Mouse (Mus musculus) heart, postnatal 0 days (tissue): ENCODE results near the gene Rap2b. TPM values are rescaled to one million over a fixed set of nuclear protein-coding genes. Genes with fewer than 3 reads are reported as not detected.
A peak's percentile ranks its signal among the peaks of the same experiment; 100 is the strongest.

Experiments used
- ATAC-seq: fragments of 200-750 bp; cut with Nextera tagmentation; 2 replicates; pipeline ENCODE4 v1.8.0; 2017; ENCODE audit warnings: low read depth, moderate number of reproducible peaks, moderate library complexity; ENCODE audit not compliant: insufficient read depth
- DNase-seq: peaks from one replicate; pipeline ENCODE4 v3.0.0-alpha.2; 2016; ENCODE audit warnings: low spot score
- H3K27ac ChIP-seq: fragments of 300-500 bp; sonication (generic); 2 replicates; pipeline ENCODE4 v1.5.1; 2014; ENCODE audit warnings: low read depth, mild to moderate bottlenecking
- H3K27me3 ChIP-seq: fragments of 300-500 bp; sonication (generic); 2 replicates; pipeline ENCODE4 v1.6.1; 2014; ENCODE audit warnings: low read length, mixed read lengths; ENCODE audit not compliant: control insufficient read depth, insufficient read depth
- H3K36me3 ChIP-seq: fragments of 300-500 bp; sonication (generic); replicated peaks from 2 replicates; pipeline ENCODE4 v1.6.1; 2014; ENCODE audit warnings: low read length, mixed read lengths; ENCODE audit not compliant: control insufficient read depth, insufficient read depth
- H3K4me1 ChIP-seq: fragments of 300-500 bp; sonication (generic); 2 replicates; pipeline ENCODE4 v1.6.1; 2014; ENCODE audit warnings: antibody characterized with exemption; ENCODE audit not compliant: control insufficient read depth, insufficient read depth
- H3K4me2 ChIP-seq: fragments of 300-500 bp; sonication (generic); 2 replicates; pipeline ENCODE4 v1.6.1; 2014; ENCODE audit warnings: low read depth, mild to moderate bottlenecking, low read length, moderate library complexity
- H3K4me3 ChIP-seq: fragments of 300-500 bp; sonication (generic); 2 replicates; pipeline ENCODE4 v1.5.1; 2014; ENCODE audit warnings: low read depth, low read length
- H3K9ac ChIP-seq: fragments of 300-500 bp; sonication (generic); replicated peaks from 2 replicates; pipeline ENCODE4 v1.6.1; 2014; ENCODE audit warnings: low read depth, low read length, mixed read lengths
- H3K9me3 ChIP-seq: fragments of 300-500 bp; sonication (generic); replicated peaks from 2 replicates; pipeline ENCODE4 v1.6.1; 2016; ENCODE audit warnings: low read length; ENCODE audit not compliant: control insufficient read depth
- CTCF ChIP-seq: IDR thresholded peaks from 2 replicates; pipeline ENCODE4 v1.5.1; 2016; ENCODE audit warnings: antibody characterized with exemption, control low read depth, low read depth
- EP300 ChIP-seq: IDR thresholded peaks from 2 replicates; pipeline ENCODE4 v1.6.1; 2016; ENCODE audit warnings: antibody characterized with exemption, low read depth
- WGBS: fragments of 180-500 bp; shearing (Covaris S2); extraction: QIAGEN DNeasy Blood & Tissue Kit; methylation state at CpG from one replicate; pipeline ENCODE4 v1.1.7; 2014; 5-methylcytosine and 5-hydroxymethylcytosine counted together
- polyA plus RNA-seq: library from polyadenylated mRNA; unstranded; fragments of >200 nt; fragmentation: Nextera tagmentation; extraction: Ambion mirVana; gene quantifications from 2 replicates; pipeline ENCODE4 v1.2.1, GENCODE M21; 2015
- total RNA-seq: library from RNA; depleted of rRNA; stranded (reverse); fragments of >200 nt; gene quantifications from 2 replicates; pipeline ENCODE4 v1.2.3, GENCODE M21; 2014; ENCODE audit warnings: low replicate concordance

Rap2b gene
- total and polyA plus RNA-seq, 2 experiments from 2014 or later, result 4.2 to 4.7 TPM

DNA sequence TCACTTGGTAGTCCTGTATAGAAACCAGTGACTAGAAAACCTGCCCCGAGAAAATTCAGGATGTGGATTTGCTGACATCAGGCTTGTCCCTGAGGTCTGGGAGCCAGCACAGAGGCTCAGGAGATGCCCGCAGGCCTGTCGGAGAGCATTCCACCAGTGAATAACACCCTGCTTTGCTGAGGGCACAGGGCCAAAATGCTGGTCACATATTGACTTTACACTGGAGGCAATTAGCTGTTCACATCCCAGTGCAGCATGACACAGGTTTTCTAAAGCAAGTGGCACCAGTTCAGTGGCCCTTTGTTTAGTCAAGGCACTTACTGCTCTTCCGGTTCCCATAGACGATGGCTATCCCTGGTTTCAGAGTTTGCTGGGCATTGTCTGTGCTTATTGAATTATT, 21.1 kb upstream of the Rap2b start:
- DNase-seq (no peak), ATAC-seq (no peak)
- Histone ChIP-seq H3K36me3 (no peaks in the 10 kb centered on the region), H3K27ac (no peak overlapping the region), H3K9ac (no peak overlapping the region), H3K4me1 (0 out of 2 replicates have a peak, but pooled peaks cover 3% of the 10 kb centered on the region), H3K27me3 (no peaks in the 10 kb centered on the region), H3K9me3 (no peaks in the 10 kb centered on the region), H3K4me2 (no peak overlapping the region), H3K4me3 (no peak overlapping the region)
- no peak for TF ChIP-seq CTCF
- no peak for TF ChIP-seq EP300
- 65% methylated on average over 5 of the region's 5 CpGs for WGBS

DNA sequence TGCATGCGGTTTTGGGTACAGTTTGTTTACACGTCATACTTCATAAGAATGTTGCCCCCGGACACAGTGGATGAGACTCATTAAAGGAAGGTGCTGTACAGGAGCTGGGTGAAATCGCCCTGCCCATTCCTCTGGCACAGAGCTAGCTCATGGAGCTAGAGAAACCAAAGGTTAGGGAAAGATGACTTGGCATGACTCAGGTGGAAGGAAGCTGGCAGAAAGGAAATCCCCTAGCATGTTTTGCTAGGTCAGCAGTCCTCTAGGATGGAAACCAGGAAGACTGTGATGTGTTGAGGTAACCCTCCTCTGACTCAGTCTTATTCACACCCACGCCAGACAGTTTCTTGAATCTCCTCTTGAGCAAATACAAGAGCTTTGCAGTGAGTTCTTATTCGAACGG, 17.4 kb upstream of the Rap2b start:
- 58% methylated on average over 7 of the region's 7 CpGs for WGBS
- H3K4me3 ChIP-seq, result no peak overlapping the region
- ATAC-seq, result peak; percentile 53
- no peaks in the 10 kb centered on the region for H3K36me3 ChIP-seq
- TF ChIP-seq EP300 (no peak), CTCF (no peak)
- no peaks in the 10 kb centered on the region for H3K9me3 ChIP-seq
- H3K27me3 ChIP-seq, result no peaks in the 10 kb centered on the region
- 0 out of 2 replicates have a peak, but pooled peaks cover 3% of the 10 kb centered on the region for H3K4me1 ChIP-seq
- H3K9ac ChIP-seq, result no peak overlapping the region
- H3K4me2 ChIP-seq, result no peak overlapping the region
- DNase-seq, result peak; percentile 26
- no peak overlapping the region for H3K27ac ChIP-seq

DNA sequence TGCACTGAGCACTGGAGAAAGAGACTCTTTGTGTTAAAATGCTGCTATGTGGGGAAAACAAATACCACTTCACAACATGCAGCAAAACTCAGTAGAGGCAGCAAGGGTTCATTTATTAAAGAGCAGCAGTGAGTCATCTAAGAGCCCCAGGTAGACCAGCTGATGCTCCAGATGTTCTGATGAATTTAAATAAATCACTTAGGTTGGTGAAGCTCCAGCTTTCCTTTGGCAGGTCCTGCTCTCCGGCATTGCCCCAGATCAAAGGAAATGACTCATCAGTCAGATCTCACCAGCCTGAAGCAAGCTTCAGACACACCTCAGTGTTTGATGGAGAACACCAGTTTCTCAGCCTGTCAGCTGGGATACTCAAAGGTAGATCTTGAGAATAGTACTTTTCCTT, 15.8 kb upstream of the Rap2b start:
- no peak overlapping the region for H3K4me2 ChIP-seq
- 19% methylated on average over 1 of the region's 1 CpGs for WGBS
- H3K4me3 ChIP-seq, result no peak overlapping the region
- no peaks in the 10 kb centered on the region for H3K36me3 ChIP-seq
- H3K9ac ChIP-seq, result no peak overlapping the region
- no peak for ATAC-seq
- 0 out of 2 replicates have a peak, but pooled peaks cover 3% of the 10 kb centered on the region for H3K4me1 ChIP-seq
- TF ChIP-seq EP300 (no peak), CTCF (no peak)
- no peaks in the 10 kb centered on the region for H3K9me3 ChIP-seq
- DNase-seq, result no peak
- no peaks in the 10 kb centered on the region for H3K27me3 ChIP-seq
- no peak overlapping the region for H3K27ac ChIP-seq

DNA sequence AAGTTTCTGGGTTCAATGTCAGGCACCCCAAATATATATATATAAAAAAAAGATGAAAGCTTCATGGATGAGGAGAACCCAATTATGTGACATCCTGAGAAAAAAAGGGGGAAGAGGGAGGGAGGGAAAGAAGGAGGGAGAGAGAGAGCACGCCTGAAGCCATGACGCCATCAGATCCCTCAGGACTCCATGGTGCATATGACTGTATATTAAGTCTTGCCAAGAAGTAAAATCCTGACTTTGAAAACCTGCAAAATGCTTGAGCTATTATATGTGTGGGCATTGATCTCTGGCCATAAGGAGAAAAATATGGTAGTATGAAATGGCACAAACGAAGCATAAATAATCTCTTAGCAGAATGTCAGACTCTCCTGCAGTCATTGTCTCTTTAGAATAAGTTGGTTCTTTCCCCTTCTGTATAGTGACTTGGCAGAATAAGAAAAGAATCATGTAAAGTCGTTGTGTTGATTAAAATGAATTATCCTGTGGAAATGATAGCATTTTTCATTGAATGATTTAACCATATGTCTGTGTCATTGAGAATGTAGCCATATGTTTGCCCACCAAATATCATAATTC, 13.3 kb upstream of the Rap2b start:
- ATAC-seq (no peak), DNase-seq (no peak)
- no peak for TF ChIP-seq CTCF
- TF ChIP-seq EP300, result no peak
- Histone ChIP-seq H3K4me1 (0 out of 2 replicates have a peak, but pooled peaks cover 3% of the 10 kb centered on the region), H3K27me3 (no peaks in the 10 kb centered on the region), H3K4me3 (no peak overlapping the region), H3K4me2 (no peak overlapping the region), H3K36me3 (no peaks in the 10 kb centered on the region), H3K9ac (no peak overlapping the region), H3K9me3 (no peaks in the 10 kb centered on the region), H3K27ac (no peak overlapping the region)
- WGBS, result 72% methylated on average over 4 of the region's 4 CpGs

DNA sequence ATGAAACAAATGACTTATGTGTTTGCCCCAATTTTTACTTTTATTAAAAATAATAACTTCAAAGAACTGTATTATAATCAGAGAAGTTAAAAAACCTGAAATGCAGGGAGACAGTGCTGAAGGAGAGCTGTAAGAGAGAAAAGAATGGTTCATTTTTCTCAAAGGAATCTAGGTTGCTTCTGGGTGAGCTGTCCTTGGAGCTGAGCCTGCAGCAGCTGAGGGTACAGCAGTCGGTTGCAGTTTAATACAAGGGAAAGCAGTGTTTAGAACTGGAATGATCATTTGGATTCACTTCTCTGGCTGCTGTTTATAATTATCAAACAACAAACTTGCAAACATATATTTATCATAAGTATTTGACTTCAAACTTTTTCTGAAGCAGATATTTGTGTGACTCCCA, 12.0 kb upstream of the Rap2b start:
- DNase-seq (no peak), ATAC-seq (no peak)
- WGBS, result 68% methylated on average over 1 of the region's 1 CpGs
- no peaks in the 10 kb centered on the region for H3K9me3 ChIP-seq
- no peak overlapping the region for H3K4me2 ChIP-seq
- H3K27me3 ChIP-seq, result no peaks in the 10 kb centered on the region
- no peak overlapping the region for H3K4me3 ChIP-seq
- H3K27ac ChIP-seq, result no peak overlapping the region
- TF ChIP-seq CTCF (no peak), EP300 (no peak)
- no peaks in the 10 kb centered on the region for H3K4me1 ChIP-seq
- H3K36me3 ChIP-seq, result no peaks in the 10 kb centered on the region
- H3K9ac ChIP-seq, result no peak overlapping the region

DNA sequence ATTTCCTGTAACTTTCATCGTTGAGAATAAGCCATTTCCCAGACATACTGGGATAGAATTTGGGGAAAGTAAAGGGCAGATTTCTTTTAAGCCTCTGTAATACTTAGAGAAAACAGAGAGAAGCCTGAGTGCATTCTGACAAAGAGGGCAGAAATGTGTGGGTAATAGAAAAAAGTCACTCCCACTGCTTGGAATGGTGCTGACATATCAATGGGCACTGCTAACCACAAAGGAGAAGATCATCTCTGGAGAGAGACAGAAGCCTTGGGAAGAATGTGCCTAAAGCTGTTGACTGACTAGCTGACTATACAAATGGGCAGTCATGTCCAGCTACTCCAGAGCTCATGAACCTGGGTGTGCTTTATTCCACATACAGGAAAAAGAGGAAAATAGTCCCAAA, 6.0 kb upstream of the Rap2b start:
- no peak for ATAC-seq
- 70% methylated on average over 1 of the region's 1 CpGs for WGBS
- no peak for DNase-seq

More for the DNA sequence above, 6.0 kb upstream of the Rap2b start:
- Histone ChIP-seq H3K36me3 (no peaks in the 10 kb centered on the region), H3K9ac (no peak overlapping the region), H3K4me3 (no peak overlapping the region), H3K9me3 (no peaks in the 10 kb centered on the region), H3K4me2 (no peak overlapping the region), H3K27ac (no peak overlapping the region), H3K27me3 (no peaks in the 10 kb centered on the region), H3K4me1 (no peaks in the 10 kb centered on the region)
- TF ChIP-seq EP300, result no peak
- TF ChIP-seq CTCF, result no peak
